Mouse (Mus musculus) heart, postnatal 0 days (tissue): ENCODE results near the gene Rab4a.

Experiments used
- CTCF ChIP-seq: IDR thresholded peaks from 2 replicates; pipeline ENCODE4 v1.5.1; 2016; ENCODE audit warnings: antibody characterized with exemption, control low read depth, low read depth
- EP300 ChIP-seq: IDR thresholded peaks from 2 replicates; pipeline ENCODE4 v1.6.1; 2016; ENCODE audit warnings: antibody characterized with exemption, low read depth

GRCm38 (mm10) chr8:123815325-123815724 is 9.5 kb downstream of the Rab4a start:
- TF ChIP-seq CTCF: no peak
- no peak for TF ChIP-seq EP300
